Mouse (Mus musculus) CH12.LX (cell line): Measurements from ENCODE around the gene Ssb. TPM values are rescaled to one million over a fixed set of nuclear protein-coding genes. Genes with fewer than 3 reads are reported as not detected.
A peak's percentile ranks its signal among the peaks of the same experiment; 100 is the strongest.

Source experiments
- DNase-seq: peaks from one replicate; pipeline ENCODE4 v3.0.0-alpha.2; 2013; ENCODE audit errors: extremely low read depth
- H3K27ac ChIP-seq: 2 replicates; pipeline ENCODE4 v1.5.1; 2012; ENCODE audit warnings: low read depth, mild to moderate bottlenecking, control low read depth, moderate library complexity; ENCODE audit not compliant: insufficient read depth
- H3K27me3 ChIP-seq: replicated peaks from 2 replicates; pipeline ENCODE3; 2012; ENCODE audit warnings: inconsistent platforms
- H3K36me3 ChIP-seq, 2 experiments: replicated peaks in 1 of 2; 2 replicates each; pipeline versions ENCODE3 to v1.6.1; 2012; ENCODE audit warnings: inconsistent platforms in 1 of 2, low read length in 1 of 2, mild to moderate bottlenecking in 1 of 2, mixed read lengths in 1 of 2, moderate library complexity in 1 of 2; ENCODE audit not compliant: control insufficient read depth in 1 of 2, insufficient read depth in 1 of 2
- H3K4me1 ChIP-seq, 2 experiments: 2 replicates each; pipeline ENCODE4 v1.6.1; 2012; ENCODE audit warnings: inconsistent platforms in 1 of 2, moderate library complexity in 1 of 2; ENCODE audit not compliant: insufficient read depth in 2 of 2, control insufficient read depth in 1 of 2
- H3K4me2 ChIP-seq: 2 replicates; pipeline ENCODE4 v1.6.1; 2012; ENCODE audit warnings: low read depth, mild to moderate bottlenecking, control low read depth; ENCODE audit not compliant: poor library complexity, insufficient read depth, severe bottlenecking
- H3K4me3 ChIP-seq, 3 experiments: fragments of 150-350 bp in 1 of 3; sonication (generic) in 1 of 3; replicated peaks in 1 of 3; 2 replicates each; pipeline versions ENCODE3 to v1.5.1; 2011 to 2012; ENCODE audit warnings: low read depth in 2 of 3, low read length in 2 of 3, mild to moderate bottlenecking in 2 of 3, moderate library complexity in 2 of 3, control low read depth in 1 of 3, improper control_type of control experiment in 1 of 3, inconsistent platforms in 1 of 3, mixed read lengths in 1 of 3; ENCODE audit not compliant: poor library complexity in 1 of 3
- H3K79me2 ChIP-seq: replicated peaks from 2 replicates; pipeline ENCODE4 v1.6.1; 2012; ENCODE audit warnings: mild to moderate bottlenecking, moderate library complexity; ENCODE audit not compliant: control insufficient read depth, poor library complexity, insufficient read depth, severe bottlenecking; ENCODE audit errors: extremely low read depth
- H3K9ac ChIP-seq: 2 replicates; pipeline ENCODE4 v1.6.1; 2012; ENCODE audit warnings: low read depth, mild to moderate bottlenecking, control low read depth, moderate library complexity; ENCODE audit not compliant: insufficient read depth
- H3K9me3 ChIP-seq: replicated peaks from 2 replicates; pipeline ENCODE3; 2012; ENCODE audit warnings: low read length, inconsistent platforms, mixed read lengths
- CTCF ChIP-seq, 2 experiments: IDR thresholded peaks in 1 of 2; conservative IDR thresholded peaks in 1 of 2; 2 replicates each; pipeline ENCODE4 v1.5.1; 2011 to 2012; ENCODE audit warnings: low read depth in 2 of 2, low read length in 2 of 2, improper control_type of control experiment in 1 of 2, inconsistent platforms in 1 of 2, mild to moderate bottlenecking in 1 of 2, moderate library complexity in 1 of 2
- JUN ChIP-seq: IDR thresholded peaks from 2 replicates; pipeline ENCODE4 v1.6.1; 2011; ENCODE audit warnings: low read depth, mild to moderate bottlenecking, low read length, improper control_type of control experiment, moderate library complexity; ENCODE audit not compliant: insufficient read depth
- MXI1 ChIP-seq: IDR thresholded peaks from 2 replicates; pipeline ENCODE4 v1.6.1; 2011; ENCODE audit warnings: mild to moderate bottlenecking, low read depth, low read length, improper control_type of control experiment
- NRF1 ChIP-seq: IDR thresholded peaks from 2 replicates; pipeline ENCODE4 v1.6.1; 2014; ENCODE audit warnings: low read depth, mild to moderate bottlenecking, inconsistent platforms, low read length, improper control_type of control experiment, moderate library complexity
- POLR2AphosphoS2 ChIP-seq: IDR thresholded peaks from 2 replicates; pipeline ENCODE4 v1.6.1; 2011; ENCODE audit warnings: low read depth, low read length, improper control_type of control experiment
- SMC3 ChIP-seq: IDR thresholded peaks from 2 replicates; pipeline ENCODE4 v1.6.1; 2011; ENCODE audit warnings: low read depth, low read length, improper control_type of control experiment
- TBP ChIP-seq: conservative IDR thresholded peaks from 2 replicates; pipeline ENCODE4 v1.6.1; 2011; ENCODE audit warnings: low read depth, low read length, improper control_type of control experiment
- TCF12 ChIP-seq: IDR thresholded peaks from 2 replicates; pipeline ENCODE4 v1.6.1; 2014; ENCODE audit warnings: low read depth, mild to moderate bottlenecking, inconsistent platforms, low read length, improper control_type of control experiment
- UBTF ChIP-seq: IDR thresholded peaks from 2 replicates; pipeline ENCODE4 v1.6.1; 2012; ENCODE audit warnings: low read depth, mild to moderate bottlenecking, inconsistent platforms, low read length, improper control_type of control experiment, moderate library complexity
- USF1 ChIP-seq: IDR thresholded peaks from 2 replicates; pipeline ENCODE4 v1.6.1; 2014; ENCODE audit warnings: low read depth, mild to moderate bottlenecking, inconsistent platforms, low read length, improper control_type of control experiment
- ZC3H11A ChIP-seq: IDR thresholded peaks from 2 replicates; pipeline ENCODE4 v1.6.1; 2012; ENCODE audit warnings: low read depth, mild to moderate bottlenecking, inconsistent platforms, low read length, improper control_type of control experiment
- dilution Hi-C: fragments of 300-500 bp; cut with MboI; formaldehyde crosslinking; loops from 2 replicates; pipeline ENCODE4 v1.14.3; 2020; ENCODE audit warnings: low sequenced_read_pairs; ENCODE audit not compliant: extremely low pct_unique_long_range_greater_than_20kb, extremely low pct_ligation_motif_present
- in situ Hi-C: fragments of 300-500 bp; cut with MboI; formaldehyde crosslinking; loops from 3 replicates; pipeline ENCODE4 v1.14.3; 2019; ENCODE audit warnings: low sequenced_read_pairs, low pct_ligation_motif_present, low pct_unique_long_range_greater_than_20kb, mixed read lengths
- polyA plus RNA-seq: library from polyadenylated mRNA; unstranded; fragments of >175 nt; gene quantifications from 2 replicates; pipeline ENCODE4 v1.2.1, GENCODE M21; 2012; ENCODE audit warnings: low read depth; ENCODE audit not compliant: insufficient read length
- total RNA-seq, 2 experiments: library from RNA; depleted of rRNA; stranded (reverse); fragments of 300-350 nt in 1 of 2; fragments of >200 nt in 1 of 2; gene quantifications; 2 replicates each; pipeline ENCODE4 v1.2.3; 2012 to 2014

Ssb gene
- total and polyA plus RNA-seq, 3 experiments: 124 to 410 (median 281) TPM

- Histone ChIP-seq H3K27ac (no peak overlapping the region), H3K4me1 (no peaks in the 10 kb centered on the region), H3K9me3 (no peaks in the 10 kb centered on the region), H3K36me3 (no peaks in the 10 kb centered on the region), H3K79me2 (no peaks in the 10 kb centered on the region), H3K4me2 (no peak overlapping the region), H3K4me3 (no peak overlapping the region), H3K9ac (no peak overlapping the region), H3K27me3 (no peaks in the 10 kb centered on the region)
- dilution Hi-C loops (no loop called here), in situ Hi-C loops (no loop called here)
- TF ChIP-seq POLR2AphosphoS2 (no peak), SMC3 (no peak), USF1 (no peak), UBTF (no peak), CTCF (conservative IDR thresholded peaks at IDR 0.05 in 1 of 2, IDR thresholded peaks at IDR 0.05 in 1 of 2; ENCODE audit: low read depth in 2 of 2, low read length in 2 of 2) (no peak), TCF12 (no peak), JUN (no peak), TBP (no peak)
- no peak for DNase-seq
Measured at GRCm38 (mm10) chr2:69840261-69840660, 21.1 kb upstream of the Ssb start.

- in situ Hi-C loops (no loop called here), dilution Hi-C loops (no loop called here)
- Histone ChIP-seq H3K27ac (no peak overlapping the region), H3K4me2 (no peak overlapping the region), H3K9ac (no peak overlapping the region), H3K27me3 (no peaks in the 10 kb centered on the region), H3K79me2 (no peaks in the 10 kb centered on the region), H3K4me3 (no peak overlapping the region), H3K4me1 (no peaks in the 10 kb centered on the region; a peak in 1 of 4 replicates), H3K36me3 (no peaks in the 10 kb centered on the region), H3K9me3 (no peaks in the 10 kb centered on the region)
- no peak for DNase-seq
- TF ChIP-seq MXI1 (no peak), ZC3H11A (no peak)
Measured at GRCm38 (mm10) chr2:69849215-69849614, 12.1 kb upstream of the Ssb start.

- no peaks in the 10 kb centered on the region for H3K27me3 ChIP-seq
- DNase-seq: no peak
- no peaks in the 10 kb centered on the region for H3K36me3 ChIP-seq
- H3K4me1 ChIP-seq: no peaks in the 10 kb centered on the region; a peak in 1 of 4 replicates
- no peak overlapping the region for H3K4me2 ChIP-seq
- no peak for TF ChIP-seq NRF1
- peak in 1 of 2 experiments; percentile 36; a peak in 2 of 4 replicates for TF ChIP-seq CTCF (conservative IDR thresholded peaks at IDR 0.05 in 1 of 2, IDR thresholded peaks at IDR 0.05 in 1 of 2; ENCODE audit: low read depth in 2 of 2, low read length in 2 of 2)
- no peaks in the 10 kb centered on the region for H3K9me3 ChIP-seq
- H3K9ac ChIP-seq: no peak overlapping the region
- H3K79me2 ChIP-seq: no peaks in the 10 kb centered on the region
- H3K27ac ChIP-seq: no peak overlapping the region
- in situ Hi-C loops: no loop called here
- no peak overlapping the region for H3K4me3 ChIP-seq
- dilution Hi-C loops: no loop called here
Measured at GRCm38 (mm10) chr2:69851427-69852058, 9.8 kb upstream of the Ssb start.
